Mouse (Mus musculus) bone marrow, adult 2 months (tissue): ENCODE measurements at regions not wholly inside any gene's neighbourhood (a gene's known extent, or its start where the extent isn't known, plus 50 kb on each side); places are given as distances from the start of the nearest gene placed in this dataset.

Experiments
- CTCF ChIP-seq: fragments of 200-500 bp; IDR thresholded peaks from 2 replicates; pipeline ENCODE4 v1.5.1; 2011; ENCODE audit warnings: low read length, control low read depth; ENCODE audit not compliant: control insufficient read depth, insufficient read depth
- POLR2A ChIP-seq: fragments of 200-500 bp; IDR thresholded peaks from 2 replicates; pipeline ENCODE4 v1.6.1; 2011; ENCODE audit warnings: low read depth, mild to moderate bottlenecking, control low read depth, low read length, borderline replicate concordance; ENCODE audit not compliant: control insufficient read depth

- TF ChIP-seq POLR2A (no peak), CTCF (no peak)
Observed at GRCm38 (mm10) chr2:75220775-75221359, 395.3 kb downstream of the Mtx2 start.
